Mouse (Mus musculus) ES-Bruce4 (cell line): ENCODE measurements at regions not wholly inside any gene's neighbourhood (a gene's known extent, or its start where the extent isn't known, plus 50 kb on each side); places are given as distances from the start of the nearest gene placed in this dataset.

Experiments used
- CTCF ChIP-seq: IDR thresholded peaks from one replicate; pipeline ENCODE4 v1.8.1; 2011; ENCODE audit warnings: low read depth, low read length
- EP300 ChIP-seq: IDR thresholded peaks from 2 replicates; pipeline ENCODE4 v1.6.1; 2011; ENCODE audit warnings: low read depth, low read length; ENCODE audit not compliant: insufficient read depth
- POLR2A ChIP-seq: IDR thresholded peaks from one replicate; pipeline ENCODE4 v1.8.1; 2011; ENCODE audit warnings: low read length; ENCODE audit not compliant: insufficient read depth

- TF ChIP-seq CTCF (no peak), POLR2A (no peak), EP300 (no peak)
Measured at GRCm38 (mm10) chr6:51144762-51145161, 287.7 kb upstream of the Nfe2l3 start.
